Comparison of ENCODE assay signal across 8 mouse cellular contexts in the genomic region with DNA sequence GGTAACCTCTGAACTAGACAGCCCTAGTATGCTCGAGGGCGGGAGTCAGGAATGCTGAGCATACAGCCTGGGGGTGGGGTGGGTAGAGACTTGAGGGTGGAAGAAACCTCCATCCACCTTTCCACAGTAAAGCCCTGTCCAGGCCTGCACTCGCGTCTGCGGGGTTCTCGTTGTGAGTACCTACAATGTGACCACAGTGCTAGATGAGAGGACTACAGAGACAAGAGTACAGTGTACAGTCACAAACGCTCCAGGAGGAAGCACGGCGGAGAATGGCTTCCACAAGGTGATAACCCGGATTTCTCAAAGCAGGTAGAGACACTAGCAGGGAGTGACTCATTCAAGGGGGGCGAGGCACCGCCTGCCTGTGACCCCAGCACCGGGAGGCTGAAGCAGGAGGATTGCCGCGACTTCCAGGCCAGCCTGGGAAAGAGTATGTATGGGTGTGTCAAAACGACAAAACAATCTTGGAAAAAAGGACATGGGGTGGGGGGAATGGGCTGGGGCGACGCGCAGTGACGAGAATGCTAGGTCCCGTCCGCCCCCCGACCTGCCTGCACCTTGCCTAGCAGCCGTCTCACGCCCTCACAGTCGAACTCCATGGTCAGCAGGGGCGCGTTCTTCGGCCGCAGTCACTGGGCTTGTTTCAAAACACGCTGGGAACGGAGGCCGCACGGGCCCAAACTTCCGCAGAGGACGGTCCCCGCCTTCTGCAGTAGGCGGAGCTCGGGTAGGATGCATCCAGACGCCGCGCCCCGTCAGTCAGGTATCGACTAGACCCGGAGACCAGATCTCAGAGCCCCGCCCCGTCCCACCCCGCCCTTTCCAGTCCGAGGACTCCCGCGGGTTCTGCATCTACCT. TPM values are rescaled to one million over a fixed set of nuclear protein-coding genes. Genes with fewer than 3 reads are reported as not detected.
DNase-seq lines count a peak whose midpoint lies in the region; ATAC-seq lines count a peak whose summit lies in the region.

A gene (minus strand): TSS at position 697 of the 861 bp plus-strand sequence.

- ATAC-seq in heart, embryonic 13.5 days (ENCODE audit: extremely low read depth, insufficient number of reproducible peaks, low FRiP score, low TSS enrichment), result peak; percentile 86
- ATAC-seq in liver, embryonic 12.5 days, result peak; percentile 96
- peak; percentile 94 for ATAC-seq in stomach, embryonic 15.5 days (ENCODE audit: insufficient read depth, low FRiP score, low read depth)

- H3K4me3 ChIP-seq in brown adipose tissue, adult 24 weeks (ENCODE audit: insufficient read depth, low read depth, low read length), result peak within 1 kb of the TSS; percentile 93
- H3K4me3 ChIP-seq in heart, embryonic 13.5 days, result peak within 1 kb of the TSS; percentile 82
- H3K4me3 ChIP-seq in liver, embryonic 12.5 days, result peak within 1 kb of the TSS; percentile 94
- H3K4me3 ChIP-seq in stomach, embryonic 15.5 days (replicated peaks), result peak within 1 kb of the TSS; percentile 81

- H3K27ac ChIP-seq in brown adipose tissue, adult 24 weeks (replicated peaks; ENCODE audit: low read depth, low read length), result no peak within 1 kb of the TSS
- peak within 1 kb of the TSS; percentile 66 for H3K27ac ChIP-seq in heart, embryonic 13.5 days (replicated peaks)
- H3K27ac ChIP-seq in liver, embryonic 12.5 days, result peak within 1 kb of the TSS; percentile 75
- peak within 1 kb of the TSS; percentile 67 for H3K27ac ChIP-seq in stomach, embryonic 15.5 days

- no peaks in the 10 kb centered on the region for H3K27me3 ChIP-seq in heart, embryonic 13.5 days (replicated peaks)
- H3K27me3 ChIP-seq in liver, embryonic 12.5 days (replicated peaks), result peaks cover 16% of the 10 kb centered on the region
- no peaks in the 10 kb centered on the region for H3K27me3 ChIP-seq in stomach, embryonic 15.5 days (replicated peaks)

- WGBS in heart, embryonic 13.5 days, result under 1% methylated on average over 51 of the region's 51 CpGs
- under 1% methylated on average over 51 of the region's 51 CpGs for WGBS in liver, embryonic 12.5 days (ENCODE audit: insufficient replicate concordance)
- under 1% methylated on average over 51 of the region's 51 CpGs for WGBS in stomach, embryonic 15.5 days

- no peaks in the 10 kb centered on the region for H3K9me3 ChIP-seq in heart, embryonic 13.5 days
- no peaks in the 10 kb centered on the region for H3K9me3 ChIP-seq in liver, embryonic 12.5 days (replicated peaks)
- no peaks in the 10 kb centered on the region for H3K9me3 ChIP-seq in stomach, embryonic 15.5 days

- DNase-seq in CD4-positive, CD25-positive, alpha-beta regulatory T cell, adult 2 months (ENCODE audit: low read depth, low spot score), result peak; percentile 93
- DNase-seq in fat pad, adult 2 months (ENCODE audit: extremely low read depth, low read depth, low spot score), result peak; percentile 50
- peak; percentile 98 for DNase-seq in kidney, postnatal 10 days
- DNase-seq in natural killer cell, adult 2 months (ENCODE audit: low spot score in 2 of 2), result peak; percentile 73 to 77

- peak within 1 kb of the TSS; percentile 90 for H3K4me2 ChIP-seq in heart, embryonic 13.5 days
- peak within 1 kb of the TSS; percentile 79 for H3K4me2 ChIP-seq in liver, embryonic 12.5 days
- peak within 1 kb of the TSS; percentile 79 for H3K4me2 ChIP-seq in stomach, embryonic 15.5 days

- peak within 1 kb of the TSS; percentile 95 for H3K9ac ChIP-seq in heart, embryonic 13.5 days
- H3K9ac ChIP-seq in liver, embryonic 12.5 days, result peak within 1 kb of the TSS; percentile 89
- peak within 1 kb of the TSS; percentile 83 for H3K9ac ChIP-seq in stomach, embryonic 15.5 days

- H3K4me1 ChIP-seq in brown adipose tissue, adult 24 weeks (ENCODE audit: control insufficient read depth, insufficient read depth, insufficient read length, low read length), result peaks cover 3% of the 10 kb centered on the region; the same call in 1 of the 2 replicates
- peaks cover 40% of the 10 kb centered on the region for H3K4me1 ChIP-seq in heart, embryonic 13.5 days
- H3K4me1 ChIP-seq in liver, embryonic 12.5 days, result peaks cover 34% of the 10 kb centered on the region
- peaks cover 15% of the 10 kb centered on the region; the same call in 1 of the 2 replicates for H3K4me1 ChIP-seq in stomach, embryonic 15.5 days

- H3K36me3 ChIP-seq in heart, embryonic 13.5 days, result peaks cover 29% of the 10 kb centered on the region
- peaks cover 29% of the 10 kb centered on the region for H3K36me3 ChIP-seq in liver, embryonic 12.5 days
- H3K36me3 ChIP-seq in stomach, embryonic 15.5 days, result 0 out of 2 replicates have a peak, but pooled peaks cover 7% of the 10 kb centered on the region

RNA-seq across cellular contexts. Expression of the gene that starts here (rescaled TPM):
- 9.3 and 12.4 TPM in 2 replicates for polyA plus RNA-seq in brown adipose tissue, adult 24 weeks (2012; ENCODE audit: insufficient read depth, insufficient read length, missing spikeins)
- 7.5 and 8.0 TPM in 2 replicates for polyA plus RNA-seq in heart, embryonic 13.5 days (2015; fragmentation: Nextera tagmentation; extraction: Ambion mirVana)
- 6.9 and 7.1 TPM in 2 replicates for polyA plus RNA-seq in liver, embryonic 12.5 days (2016; fragmentation: Nextera tagmentation; extraction: Ambion mirVana)
- polyA plus RNA-seq in stomach, embryonic 15.5 days (2015; fragmentation: Nextera tagmentation; extraction: Ambion mirVana), result 10.0 and 10.9 TPM in 2 replicates
